Mouse (Mus musculus) small intestine, adult 2 months (tissue): ENCODE results near the gene Tnfsf8.

ENCODE experiments used
- CTCF ChIP-seq: fragments of 200-500 bp; IDR thresholded peaks from 2 replicates; pipeline ENCODE4 v1.5.1; 2012; ENCODE audit warnings: low read depth, mild to moderate bottlenecking, control low read depth, inconsistent platforms, low read length, moderate library complexity, mixed read lengths; ENCODE audit not compliant: insufficient replicate concordance, insufficient read length; ENCODE audit errors: extremely low read depth
- POLR2A ChIP-seq: fragments of 200-500 bp; IDR thresholded peaks from 2 replicates; pipeline ENCODE4 v1.6.1; 2012; ENCODE audit warnings: low read depth, mild to moderate bottlenecking, control low read depth, inconsistent platforms, low read length, moderate library complexity

- no peak for TF ChIP-seq CTCF
- TF ChIP-seq POLR2A, result no peak
These were observed 47.4 kb upstream of the Tnfsf8 start for GRCm38 (mm10) chr4:63908511-63908910.
